Mouse (Mus musculus): Measurements from ENCODE around the gene Mknk2.

DNA sequence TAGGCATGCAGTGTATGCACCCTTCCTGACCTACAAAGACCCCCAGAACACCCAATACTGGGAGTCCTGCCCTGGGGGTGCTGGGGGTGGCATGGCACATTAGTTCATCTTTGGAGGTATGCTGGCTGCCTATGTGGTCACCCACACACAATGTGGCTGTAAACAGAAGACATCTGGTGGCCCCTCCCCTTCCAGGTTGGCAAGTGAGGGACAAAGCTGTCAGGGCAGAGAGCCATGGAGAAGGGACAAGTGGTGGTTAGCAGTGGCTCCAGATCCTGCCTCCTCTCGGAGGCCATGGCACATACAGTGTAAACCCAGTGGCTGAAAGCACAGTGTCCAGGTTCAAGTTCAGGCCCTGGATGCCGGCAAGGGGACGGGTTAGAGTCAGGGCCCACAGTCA lies 8.7 kb upstream of the Mknk2 start:
- TF ChIP-seq CTCF (IDR thresholded peaks at IDR 0.05; ENCODE audit: extremely low read depth, insufficient read depth, low read length) (no peak), POLR2A (IDR thresholded peaks at IDR 0.05; ENCODE audit: extremely low read depth, insufficient read depth, low read length) (no peak)
